Mouse (Mus musculus) limb, embryonic 12.5 days (tissue): ENCODE results near the gene Otud4. TPM values are rescaled to one million over a fixed set of nuclear protein-coding genes. Genes with fewer than 3 reads are reported as not detected.
"Not testable (repeated sequence)": the region's sequence is repeated elsewhere in the genome, so short reads cannot be mapped to it uniquely, and the experiment has no call there.

Experiments used
- ATAC-seq: fragments of 200-750 bp; cut with Nextera tagmentation; 2 replicates; pipeline ENCODE4 v1.8.0; 2017; ENCODE audit warnings: low read depth, moderate TSS enrichment; ENCODE audit not compliant: insufficient number of reproducible peaks, insufficient read depth, low FRiP score, low TSS enrichment
- H3K27ac ChIP-seq: fragments of 300-500 bp; sonication (generic); 2 replicates; pipeline ENCODE4 v1.5.1; 2016; ENCODE audit warnings: mild to moderate bottlenecking, moderate library complexity
- H3K27me3 ChIP-seq: fragments of 300-500 bp; sonication (generic); 2 replicates; pipeline ENCODE4 v1.6.1; 2016; ENCODE audit warnings: mild to moderate bottlenecking, moderate library complexity
- H3K36me3 ChIP-seq: fragments of 300-500 bp; sonication (generic); 2 replicates; pipeline ENCODE4 v1.6.1; 2016; ENCODE audit warnings: mild to moderate bottlenecking, moderate library complexity
- H3K4me1 ChIP-seq: fragments of 300-500 bp; sonication (generic); replicated peaks from 2 replicates; pipeline ENCODE4 v1.6.1; 2016
- H3K4me2 ChIP-seq: fragments of 300-500 bp; sonication (generic); 2 replicates; pipeline ENCODE4 v1.6.1; 2016; ENCODE audit warnings: mild to moderate bottlenecking, moderate library complexity
- H3K4me3 ChIP-seq: fragments of 300-500 bp; sonication (generic); replicated peaks from 2 replicates; pipeline ENCODE4 v1.5.1; 2016; ENCODE audit warnings: mild to moderate bottlenecking
- H3K9ac ChIP-seq: fragments of 300-500 bp; sonication (generic); replicated peaks from 2 replicates; pipeline ENCODE4 v1.6.1; 2016; ENCODE audit warnings: mild to moderate bottlenecking, moderate library complexity
- H3K9me3 ChIP-seq: fragments of 300-500 bp; sonication (generic); 2 replicates; pipeline ENCODE4 v1.6.1; 2016; ENCODE audit warnings: mild to moderate bottlenecking, moderate library complexity
- WGBS: fragments of 180-500 bp; shearing (Covaris S2); methylation state at CpG from one replicate; pipeline ENCODE4 v1.1.7; 2016; 5-methylcytosine and 5-hydroxymethylcytosine counted together
- polyA plus RNA-seq: library from polyadenylated mRNA; unstranded; fragments of >200 nt; fragmentation: Nextera tagmentation; extraction: Ambion mirVana; gene quantifications from 2 replicates; pipeline ENCODE4 v1.2.1, GENCODE M21; 2016

The Otud4 gene
- polyA plus RNA-seq, 1 experiment from 2014 or later, result 15.8 TPM

- H3K36me3 ChIP-seq, result peaks cover 81% of the 10 kb centered on the region
- H3K27me3 ChIP-seq, H3K4me2 ChIP-seq, H3K9ac ChIP-seq, H3K27ac ChIP-seq, H3K4me1 ChIP-seq, ATAC-seq, H3K4me3 ChIP-seq, H3K9me3 ChIP-seq: not testable (repeated sequence)
- WGBS, result 97% methylated on average over 4 of the region's 5 CpGs
Measured at GRCm38 (mm10) chr8:79685927-79686326, 46.5 kb downstream of the Otud4 start.

GRCm38 (mm10) chr8:79692531-79692930 is 53.1 kb downstream of the Otud4 start:
- peaks cover 85% of the 10 kb centered on the region for H3K36me3 ChIP-seq
- H3K27ac ChIP-seq, result no peak overlapping the region
- no peak overlapping the region for H3K4me3 ChIP-seq
- no peak overlapping the region for H3K9ac ChIP-seq
- no peaks in the 10 kb centered on the region for H3K9me3 ChIP-seq
- no peak overlapping the region for H3K4me2 ChIP-seq
- no peak for ATAC-seq
- 90% methylated on average over 2 of the region's 2 CpGs for whole genome bisulfite sequencing
- no peaks in the 10 kb centered on the region for H3K27me3 ChIP-seq
- H3K4me1 ChIP-seq, result no peaks in the 10 kb centered on the region

DNA sequence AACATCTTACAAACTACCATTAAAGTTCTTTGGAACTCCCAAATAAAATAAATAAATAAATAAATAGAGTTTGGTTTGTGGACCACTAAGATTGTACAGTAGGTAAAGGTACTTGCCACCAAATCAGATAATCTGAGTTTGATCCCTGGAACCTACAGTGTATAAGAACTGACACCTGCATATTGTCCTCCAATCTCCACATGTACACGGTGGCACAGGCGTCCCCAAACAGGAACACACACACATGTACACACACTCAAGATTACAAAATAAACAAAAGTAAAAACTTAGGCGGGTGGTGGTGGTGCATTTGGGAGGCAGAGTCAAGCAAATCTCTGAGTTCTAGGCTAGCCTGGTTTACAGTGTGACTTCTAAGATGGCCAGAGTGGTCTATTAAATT is 67.3 kb downstream of the Otud4 start:
- Histone ChIP-seq H3K4me2 (no peak overlapping the region), H3K9ac (no peak overlapping the region), H3K9me3 (no peaks in the 10 kb centered on the region), H3K27me3 (no peaks in the 10 kb centered on the region), H3K4me3 (no peak overlapping the region), H3K4me1 (0 out of 2 replicates have a peak, but pooled peaks cover 6% of the 10 kb centered on the region), H3K27ac (no peak overlapping the region), H3K36me3 (peaks cover 49% of the 10 kb centered on the region)
- 98% methylated on average over 3 of the region's 3 CpGs for WGBS
- no peak for ATAC-seq

- Histone ChIP-seq H3K4me3 (peak within 1 kb of the TSS; percentile 87), H3K27ac (peak within 1 kb of the TSS; percentile 89), H3K9me3 (no peaks in the 10 kb centered on the region), H3K36me3 (peaks cover 25% of the 10 kb centered on the region), H3K9ac (peak within 1 kb of the TSS; percentile 83), H3K4me2 (peak within 1 kb of the TSS; percentile 75), H3K27me3 (no peaks in the 10 kb centered on the region), H3K4me1 (peaks cover 14% of the 10 kb centered on the region)
- under 1% methylated on average over 73 of the region's 73 CpGs for WGBS
- ATAC-seq, result peak; percentile 99
Measured at GRCm38 (mm10) chr8:79711064-79711961, 71.9 kb downstream of the Otud4 start, which contains the start of the genes Abce1 and Anapc10. TSS of gene Abce1 (minus strand) at chr8:79711740. TSS of gene Anapc10 (plus strand) at chr8:79711820.

DNA sequence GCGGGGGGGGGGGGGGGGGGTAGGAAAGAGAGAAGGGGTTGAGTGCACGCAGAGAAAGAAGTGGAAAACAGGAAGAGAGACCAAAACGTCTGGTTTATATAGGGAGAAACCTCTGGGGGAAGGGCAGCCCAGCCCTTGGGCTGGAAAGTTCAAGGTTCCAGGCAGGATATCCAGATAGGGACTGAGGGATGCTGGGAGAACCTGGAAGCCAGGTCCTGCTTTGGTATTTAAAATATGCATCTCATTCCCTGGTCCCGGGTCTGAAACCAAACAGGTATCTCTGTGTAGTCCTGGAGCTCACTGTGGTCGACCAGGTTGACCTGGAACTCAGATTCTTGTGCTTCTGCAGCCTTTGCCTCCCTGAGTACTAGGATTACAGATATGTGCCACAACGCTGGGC is 73.3 kb downstream of the Otud4 start:
- H3K27me3 ChIP-seq, result no peaks in the 10 kb centered on the region
- no peak overlapping the region; the same call in 1 of the 2 replicates for H3K4me3 ChIP-seq
- peak overlapping the region; percentile 75 for H3K4me2 ChIP-seq
- ATAC-seq, result no peak
- H3K27ac ChIP-seq, result no peak overlapping the region
- no peak overlapping the region for H3K9ac ChIP-seq
- no peaks in the 10 kb centered on the region for H3K9me3 ChIP-seq
- peaks cover 28% of the 10 kb centered on the region for H3K36me3 ChIP-seq
- peaks cover 14% of the 10 kb centered on the region for H3K4me1 ChIP-seq
- 51% methylated on average over 5 of the region's 6 CpGs for WGBS

DNA sequence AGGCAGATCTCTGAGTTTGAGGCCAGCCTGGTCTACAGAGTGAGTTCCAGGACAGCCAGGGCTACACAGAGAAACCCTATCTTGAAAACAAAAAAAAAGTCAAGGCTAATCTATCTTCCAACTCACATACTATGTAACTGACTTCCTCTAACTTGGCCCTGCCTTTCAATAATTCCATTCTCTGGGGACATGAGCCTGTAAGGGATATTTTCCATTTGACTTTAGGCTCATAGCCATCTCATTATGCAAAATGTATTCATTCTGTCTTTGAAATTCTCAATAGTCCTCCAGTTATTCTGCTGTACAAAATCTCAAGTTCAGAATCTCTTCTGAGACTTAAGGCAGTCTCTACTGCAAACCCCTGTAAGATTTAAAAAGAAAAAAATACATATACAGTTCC is 82.1 kb downstream of the Otud4 start:
- no peak overlapping the region for H3K9ac ChIP-seq
- no peaks in the 10 kb centered on the region for H3K27me3 ChIP-seq
- H3K9me3 ChIP-seq, result no peaks in the 10 kb centered on the region
- ATAC-seq, result no peak
- no peak overlapping the region for H3K4me3 ChIP-seq
- peaks cover 5% of the 10 kb centered on the region; the same call in 1 of the 2 replicates for H3K4me1 ChIP-seq
- peaks cover 47% of the 10 kb centered on the region for H3K36me3 ChIP-seq
- H3K4me2 ChIP-seq, result no peak overlapping the region
- no peak overlapping the region for H3K27ac ChIP-seq

GRCm38 (mm10) chr8:79723308-79723707 is 83.9 kb downstream of the Otud4 start:
- no peak overlapping the region for H3K4me2 ChIP-seq
- H3K9ac ChIP-seq, result no peak overlapping the region
- H3K4me3 ChIP-seq, result no peak overlapping the region
- no peak overlapping the region for H3K27ac ChIP-seq
- no peaks in the 10 kb centered on the region for H3K9me3 ChIP-seq
- ATAC-seq, result no peak
- no peaks in the 10 kb centered on the region for H3K27me3 ChIP-seq
- peaks cover 33% of the 10 kb centered on the region for H3K36me3 ChIP-seq
- peaks cover 5% of the 10 kb centered on the region; the same call in 1 of the 2 replicates for H3K4me1 ChIP-seq

- Histone ChIP-seq H3K36me3 (peaks cover 34% of the 10 kb centered on the region), H3K27ac (no peak overlapping the region), H3K4me3 (no peak overlapping the region), H3K27me3 (no peaks in the 10 kb centered on the region), H3K4me2 (no peak overlapping the region), H3K4me1 (peaks cover 5% of the 10 kb centered on the region; the same call in 1 of the 2 replicates), H3K9ac (no peak overlapping the region), H3K9me3 (no peaks in the 10 kb centered on the region)
- WGBS, result 54% methylated on average over 3 of the region's 3 CpGs
- no peak for ATAC-seq
Measured at GRCm38 (mm10) chr8:79724589-79724988, 85.2 kb downstream of the Otud4 start.

Other genes with a start within 250 kb of the Otud4 start
- 46.3 and 52.8 TPM in 2 replicates for gene Smad1, start 240.1 kb upstream of the Otud4 start, polyA plus RNA-seq
- 112 and 123 TPM in 2 replicates for gene Abce1, start 72.1 kb downstream of the Otud4 start, polyA plus RNA-seq
- gene Anapc10, start 72.2 kb downstream of the Otud4 start, polyA plus RNA-seq, result 38.4 and 39.3 TPM in 2 replicates